Mouse (Mus musculus) heart, adult 10 weeks (tissue): Measurements from ENCODE around the gene Atg9b. TPM values are rescaled to one million over a fixed set of nuclear protein-coding genes. Genes with fewer than 3 reads are reported as not detected.

Experiments
- polyA plus RNA-seq: library from polyadenylated mRNA; stranded (reverse); fragments of 350-450 nt; fragmentation: Illumina TruSeq; extraction: RNeasy Lipid Tissue Mini Kit (QIAGEN cat#74804); gene quantifications from one replicate; pipeline ENCODE4 v1.2.3, GENCODE M21; 2014; ENCODE audit warnings: low read depth, low replicate concordance

The Atg9b gene
- polyA plus RNA-seq: 1.4 TPM

DNA sequence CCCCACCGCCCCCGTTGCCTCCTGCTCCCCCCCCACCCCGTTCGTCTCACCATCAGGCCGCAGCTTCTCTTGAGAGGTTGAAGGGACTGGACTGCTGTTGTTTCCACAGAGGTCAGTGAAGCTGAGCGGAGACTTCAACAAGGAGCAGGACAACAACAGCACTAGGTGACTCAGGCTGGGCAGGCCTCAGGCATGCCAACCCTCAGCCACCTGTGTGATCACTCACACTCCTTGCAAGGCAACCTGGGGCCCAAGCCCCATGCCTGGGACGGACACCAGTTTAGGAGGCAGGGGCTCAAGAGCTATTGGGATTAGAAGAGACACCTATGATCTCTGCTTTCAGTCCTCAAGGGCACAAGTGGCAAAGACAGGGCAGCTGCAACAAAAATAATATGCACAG is at the start of gene Atg9b:
Atg9b (minus strand) TSS at position 280 of the 400 bp plus-strand sequence.

DNA sequence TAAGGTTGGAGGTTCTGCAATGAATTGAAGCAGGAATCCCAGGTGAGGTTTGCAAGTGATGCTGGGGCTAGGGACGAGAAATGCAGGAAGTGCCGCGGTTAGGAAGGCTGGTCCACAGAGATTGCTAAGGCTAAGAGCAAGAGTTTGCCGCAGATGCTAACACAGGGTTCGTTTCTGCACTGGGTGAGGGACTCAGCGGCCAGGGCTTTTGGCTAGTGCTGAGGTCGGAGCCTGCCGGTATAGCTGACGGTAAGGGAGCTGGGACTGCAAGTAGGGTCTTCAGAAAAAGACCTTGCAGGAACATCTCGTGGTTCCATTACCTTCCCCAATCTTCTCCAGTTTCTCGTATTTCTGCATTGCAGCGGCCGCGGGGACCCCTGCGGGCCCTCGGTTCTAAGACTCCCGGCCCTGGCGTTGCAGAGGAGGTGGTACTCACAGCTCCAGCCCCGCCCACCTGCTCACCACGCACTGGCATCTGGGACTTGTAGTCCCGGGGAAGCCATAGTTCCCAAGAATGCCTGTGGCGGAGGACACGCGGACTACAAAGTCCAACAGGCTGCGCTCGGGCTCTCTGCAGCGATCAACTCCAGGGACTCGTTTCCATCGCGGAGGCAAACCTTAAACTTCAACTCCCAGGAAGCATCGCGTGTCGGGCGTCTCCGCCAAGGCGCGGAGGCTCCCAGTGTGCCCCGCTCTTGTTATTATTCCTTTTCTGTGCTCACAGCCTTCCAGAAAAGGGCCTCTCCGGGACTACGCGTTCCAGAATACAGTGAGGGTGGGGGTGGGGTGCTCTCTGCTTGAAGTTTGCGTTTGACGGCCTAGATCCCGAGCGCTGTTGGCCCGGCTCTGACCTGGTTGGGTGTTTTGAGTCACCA is 31.4 kb upstream of the Atg9b start, which contains the start of the genes Cdk5 and Slc4a2:
Cdk5 (minus strand) TSS at position 402 of the 875 bp plus-strand sequence.
Slc4a2 (plus strand) TSS at position 709 of the 875 bp plus-strand sequence.

GRCm38 (mm10) chr5:24413042-24413693 is 21.2 kb upstream of the Atg9b start, which contains the start of gene Asic3:
Asic3 (plus strand) TSS chr5:24413392.

GRCm38 (mm10) chr5:24393392-24393997 is 1.6 kb upstream of the Atg9b start, which contains the start of gene Abcb8:
Abcb8 (plus strand) TSS chr5:24393663.

DNA sequence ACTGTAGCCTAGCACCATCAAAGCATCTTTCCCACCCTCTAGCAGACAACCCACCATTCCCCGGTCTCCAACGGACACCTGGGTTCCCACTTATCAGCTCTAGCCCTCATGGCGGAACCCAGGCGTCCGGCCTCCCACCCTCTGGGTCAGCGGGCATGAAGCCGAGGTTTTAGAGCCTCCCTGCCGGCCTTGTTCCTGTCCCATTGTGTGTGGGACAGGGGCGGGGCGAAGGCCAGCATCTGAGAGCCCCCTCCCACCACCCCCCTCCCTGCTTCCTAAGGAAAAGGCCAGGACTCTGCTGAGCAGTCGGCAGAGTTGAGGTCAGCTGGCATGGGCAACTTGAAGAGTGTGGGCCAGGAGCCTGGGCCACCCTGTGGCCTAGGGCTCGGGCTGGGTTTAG is 27.4 kb downstream of the Atg9b start, which contains the start of gene Nos3:
Nos3 (plus strand) TSS at position 303 of the 400 bp plus-strand sequence.

GRCm38 (mm10) chr5:24351278-24351677 is 40.7 kb downstream of the Atg9b start, which contains the start of gene Kcnh2:
Kcnh2 (minus strand) TSS chr5:24351604.

Other genes with a start within 250 kb of the Atg9b start
- 6.8 TPM for gene Nupl2, start 227.2 kb downstream of the Atg9b start, polyA plus RNA-seq
- 73.4 TPM for gene Kcnh2, start 40.5 kb downstream of the Atg9b start, polyA plus RNA-seq
- 18.7 TPM for gene Nos3, start 27.3 kb downstream of the Atg9b start, polyA plus RNA-seq
- gene Abcb8, start 1.5 kb upstream of the Atg9b start, polyA plus RNA-seq: 90.0 TPM
- 0.21 TPM for gene Asic3, start 21.2 kb upstream of the Atg9b start, polyA plus RNA-seq
- 23.0 TPM for gene Cdk5, start 31.4 kb upstream of the Atg9b start, polyA plus RNA-seq
- gene Slc4a2, start 31.7 kb upstream of the Atg9b start, polyA plus RNA-seq: 24.9 TPM
- 266 TPM for gene Fastk, start 53.1 kb upstream of the Atg9b start, polyA plus RNA-seq
- gene Tmub1, start 55.7 kb upstream of the Atg9b start, polyA plus RNA-seq: 18.0 TPM
- 83.9 TPM for gene Agap3, start 60.0 kb upstream of the Atg9b start, polyA plus RNA-seq
- not detected for gene Gbx1, start 135.1 kb upstream of the Atg9b start, polyA plus RNA-seq
- 88.1 TPM for gene Asb10, start 148.8 kb upstream of the Atg9b start, polyA plus RNA-seq
- not detected for gene 4931409K22Rik, start 164.7 kb upstream of the Atg9b start, polyA plus RNA-seq
- gene Abcf2, start 185.3 kb upstream of the Atg9b start, polyA plus RNA-seq: 59.9 TPM
- gene Chpf2, start 194.6 kb upstream of the Atg9b start, polyA plus RNA-seq: 6.5 TPM
- 61.2 TPM for gene Smarcd3, start 232.3 kb upstream of the Atg9b start, polyA plus RNA-seq